Mouse (Mus musculus) hindlimb bud, embryonic 11.5 days (tissue): ENCODE results near the gene Alpk1.

Experiments
- DNase-seq: peaks from one replicate; pipeline ENCODE4 v3.0.0-alpha.2; 2012; ENCODE audit warnings: low read depth, low spot score; ENCODE audit errors: extremely low spot score

The Alpk1 gene

DNA sequence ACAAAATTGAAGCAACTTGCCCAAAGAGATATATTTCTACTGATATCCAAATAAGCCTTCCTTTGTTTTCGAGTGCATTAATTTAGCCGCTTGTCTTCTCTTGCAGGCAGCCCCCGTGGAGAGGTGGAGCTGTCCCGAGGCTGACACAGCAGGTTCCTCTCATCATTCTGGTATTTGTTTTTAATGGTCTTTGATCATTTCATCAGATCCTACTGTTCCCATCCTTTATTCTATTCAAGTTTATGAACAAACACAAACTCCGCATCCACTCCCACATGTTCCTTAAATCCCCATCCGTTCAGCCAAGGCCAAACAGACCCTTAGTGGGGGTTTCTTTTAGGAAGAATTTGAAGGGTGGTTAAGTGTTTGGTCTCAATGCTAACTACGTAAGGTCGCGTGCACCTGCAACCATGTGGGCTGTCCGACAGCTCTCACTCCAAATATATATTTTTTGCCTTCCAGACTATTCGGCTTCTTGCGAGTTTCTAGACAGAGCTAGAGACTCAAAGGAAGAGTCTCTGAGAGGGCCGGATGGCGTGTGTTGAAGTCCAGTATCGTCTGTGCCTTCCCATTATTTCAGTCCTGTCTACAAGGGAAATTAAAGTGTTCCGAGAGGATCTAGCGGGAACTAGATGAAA lies 149.5 kb downstream of the Alpk1 start:
- DNase-seq, result no peak

- DNase-seq, result no peak
These were observed 150.1 kb downstream of the Alpk1 start for GRCm38 (mm10) chr3:127630190-127630589.

GRCm38 (mm10) chr3:127628311-127629184 lies 151.8 kb downstream of the Alpk1 start:
- no peak for DNase-seq

DNA sequence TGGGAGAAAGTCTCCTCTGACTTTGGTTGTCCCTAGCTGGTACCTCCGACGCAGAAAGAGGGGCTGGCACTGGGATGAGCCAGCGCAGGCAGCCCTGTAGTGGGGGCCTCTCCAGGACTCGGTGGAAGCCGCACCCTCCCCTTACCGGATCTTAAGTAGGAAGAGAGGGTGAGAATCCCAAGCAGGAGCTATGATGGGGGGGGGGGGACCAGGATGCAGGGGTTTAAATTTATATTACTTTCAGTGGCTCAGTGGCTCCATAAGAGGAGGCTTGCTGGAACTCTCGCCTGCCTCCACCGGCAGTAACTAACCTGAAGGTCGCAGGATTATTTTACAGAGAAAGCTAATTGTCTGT lies 152.4 kb downstream of the Alpk1 start:
- DNase-seq, result no peak

DNA sequence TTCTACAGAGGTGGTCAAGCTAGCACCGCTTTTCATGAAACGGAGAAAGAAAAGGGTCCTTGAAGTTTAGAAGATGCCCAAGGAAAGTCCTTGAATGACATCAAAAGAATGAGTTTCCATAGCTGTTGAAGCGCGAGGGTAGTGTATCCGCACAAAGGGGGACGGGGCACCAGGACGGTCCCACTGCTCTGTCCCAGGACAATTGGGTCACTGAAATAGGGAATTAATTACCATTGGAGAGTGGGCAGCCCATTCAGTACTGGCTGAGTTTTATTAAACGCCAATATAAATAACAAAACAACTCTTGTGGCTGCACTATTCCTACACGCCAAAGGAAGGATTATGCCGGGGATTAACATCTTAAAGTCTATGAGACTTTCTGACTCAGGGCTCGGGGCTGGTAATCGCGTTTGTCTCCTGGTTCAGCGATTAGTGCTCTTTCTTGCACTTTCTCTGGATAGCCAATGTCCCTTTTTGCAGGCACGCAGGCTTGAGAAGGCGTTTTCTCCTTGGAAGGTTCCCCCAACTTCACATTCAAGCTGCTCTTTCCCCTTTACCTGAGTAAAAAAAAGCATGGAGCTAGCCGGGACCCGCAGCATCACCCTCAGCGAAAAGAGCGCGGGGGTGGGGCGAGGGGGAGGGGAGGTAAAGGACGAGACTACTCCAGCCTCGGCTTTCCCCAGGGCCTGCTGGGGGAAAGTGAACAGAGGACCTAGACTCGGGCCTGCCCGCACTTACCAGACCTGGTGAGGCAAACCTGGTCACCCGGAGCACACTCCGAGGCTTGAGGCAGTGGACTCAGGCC lies 153.0 kb downstream of the Alpk1 start:
- no peak for DNase-seq

- DNase-seq, result no peak
These were observed 153.8 kb downstream of the Alpk1 start for GRCm38 (mm10) chr3:127626524-127626923.

GRCm38 (mm10) chr3:127625701-127626399 lies 154.5 kb downstream of the Alpk1 start:
- DNase-seq, result no peak

DNA sequence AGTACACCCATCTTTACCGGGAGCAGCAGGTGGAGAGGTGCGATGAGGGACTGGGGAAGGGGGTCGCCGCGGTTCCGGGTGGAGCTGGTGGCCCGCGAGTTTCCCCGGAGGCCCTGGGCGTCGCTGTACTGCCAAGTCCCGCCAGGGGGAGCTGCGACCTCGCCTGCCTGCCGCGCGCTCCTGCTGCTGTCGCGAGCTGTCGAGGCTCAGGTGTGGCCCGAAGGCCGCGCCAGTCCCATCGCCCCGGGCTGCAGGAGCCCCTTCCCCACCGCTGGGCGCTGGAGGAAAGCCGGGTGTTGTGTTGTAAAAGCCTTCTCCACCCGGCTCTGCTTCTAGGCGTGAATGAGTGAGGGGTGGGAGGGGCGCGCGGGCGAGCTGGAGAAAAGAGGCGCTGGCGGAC lies 155.0 kb downstream of the Alpk1 start:
- DNase-seq, result no peak
